Mouse (Mus musculus) liver, embryonic 11.5 days (tissue): Measurements from ENCODE around the gene Ssna1. TPM values are rescaled to one million over a fixed set of nuclear protein-coding genes. Genes with fewer than 3 reads are reported as not detected.
A peak's percentile ranks its signal among the peaks of the same experiment; 100 is the strongest.

Experiments used
- ATAC-seq: fragments of 200-750 bp; cut with Nextera tagmentation; replicated peaks from 2 replicates; pipeline ENCODE4 v1.8.0; 2017; ENCODE audit warnings: moderate number of reproducible peaks, mild to moderate bottlenecking, moderate TSS enrichment, moderate library complexity; ENCODE audit not compliant: low FRiP score
- DNase-seq: peaks from one replicate; pipeline ENCODE4 v3.0.0-alpha.2; 2017; ENCODE audit warnings: low spot score
- H3K27ac ChIP-seq: fragments of 300-500 bp; sonication (generic); 2 replicates; pipeline ENCODE4 v1.5.1; 2014; ENCODE audit warnings: mild to moderate bottlenecking, low read depth, low read length, control low read depth
- H3K27me3 ChIP-seq: fragments of 300-500 bp; sonication (generic); replicated peaks from 2 replicates; pipeline ENCODE4 v1.6.1; 2014; ENCODE audit warnings: low read length, mixed read lengths; ENCODE audit not compliant: control insufficient read depth, insufficient read depth
- H3K36me3 ChIP-seq: fragments of 300-500 bp; sonication (generic); 2 replicates; pipeline ENCODE4 v1.6.1; 2014; ENCODE audit warnings: mild to moderate bottlenecking, low read length, moderate library complexity, mixed read lengths; ENCODE audit not compliant: control insufficient read depth, insufficient read depth
- H3K4me1 ChIP-seq: fragments of 300-500 bp; sonication (generic); replicated peaks from 2 replicates; pipeline ENCODE4 v1.6.1; 2014; ENCODE audit warnings: low read length, mixed read lengths; ENCODE audit not compliant: control insufficient read depth, insufficient read depth
- H3K4me2 ChIP-seq: fragments of 300-500 bp; sonication (generic); 2 replicates; pipeline ENCODE4 v1.6.1; 2014; ENCODE audit warnings: mild to moderate bottlenecking, control low read depth, moderate library complexity
- H3K4me3 ChIP-seq: fragments of 300-500 bp; sonication (generic); 2 replicates; pipeline ENCODE4 v1.5.1; 2014; ENCODE audit warnings: low read depth, low read length, control low read depth
- H3K9ac ChIP-seq: fragments of 300-500 bp; sonication (generic); 2 replicates; pipeline ENCODE4 v1.6.1; 2014; ENCODE audit warnings: low read depth, low read length, control low read depth
- H3K9me3 ChIP-seq: fragments of 300-500 bp; sonication (generic); 2 replicates; pipeline ENCODE4 v1.6.1; 2016; ENCODE audit warnings: low read length, inconsistent platforms, mixed read lengths; ENCODE audit not compliant: control insufficient read depth
- WGBS: fragments of 180-500 bp; shearing (Covaris S2); extraction: QIAGEN DNeasy Blood & Tissue Kit; methylation state at CpG from one replicate; pipeline ENCODE4 v1.1.7; 2014; 5-methylcytosine and 5-hydroxymethylcytosine counted together
- polyA plus RNA-seq: library from polyadenylated mRNA; unstranded; fragments of >200 nt; fragmentation: Nextera tagmentation; extraction: Ambion mirVana; gene quantifications from 2 replicates; pipeline ENCODE4 v1.2.1, GENCODE M21; 2014

Ssna1 gene
- polyA plus RNA-seq, 1 experiment from 2014 or later, result 237 TPM

DNA sequence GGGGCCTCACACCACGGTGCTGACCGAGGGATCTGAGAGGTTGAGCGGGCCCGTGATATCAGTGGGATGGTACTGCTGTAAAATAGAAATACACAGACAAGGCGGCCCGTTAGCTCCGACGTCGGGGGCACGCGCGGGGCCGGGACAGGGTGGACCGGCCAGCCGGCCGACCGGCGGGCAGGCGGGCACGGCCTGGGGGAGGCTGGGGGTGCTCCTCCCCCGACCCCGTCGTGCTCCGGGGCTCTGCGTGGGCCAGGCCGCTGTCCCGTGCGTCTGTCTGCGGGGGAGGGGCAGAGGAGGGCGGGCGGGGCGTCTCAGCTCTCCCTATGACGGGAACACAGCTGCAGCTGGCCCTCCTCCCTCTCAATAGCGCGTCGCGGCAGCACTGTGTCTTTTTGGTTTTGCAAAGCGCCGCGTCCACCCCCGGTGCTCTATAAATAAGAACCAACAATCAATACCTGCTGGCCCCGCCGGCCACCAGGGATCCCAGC, 19.9 kb upstream of the Ssna1 start:
- ATAC-seq, result no peak
- DNase-seq, result no peak
- Histone ChIP-seq H3K4me3 (peak overlapping the region; percentile 35), H3K9ac (no peak overlapping the region), H3K36me3 (no peaks in the 10 kb centered on the region), H3K4me2 (peak overlapping the region; percentile 57), H3K4me1 (peaks cover 18% of the 10 kb centered on the region), H3K27me3 (peaks cover 89% of the 10 kb centered on the region), H3K9me3 (no peaks in the 10 kb centered on the region), H3K27ac (no peak overlapping the region)
- WGBS, result 11% methylated on average over 39 of the region's 43 CpGs

DNA sequence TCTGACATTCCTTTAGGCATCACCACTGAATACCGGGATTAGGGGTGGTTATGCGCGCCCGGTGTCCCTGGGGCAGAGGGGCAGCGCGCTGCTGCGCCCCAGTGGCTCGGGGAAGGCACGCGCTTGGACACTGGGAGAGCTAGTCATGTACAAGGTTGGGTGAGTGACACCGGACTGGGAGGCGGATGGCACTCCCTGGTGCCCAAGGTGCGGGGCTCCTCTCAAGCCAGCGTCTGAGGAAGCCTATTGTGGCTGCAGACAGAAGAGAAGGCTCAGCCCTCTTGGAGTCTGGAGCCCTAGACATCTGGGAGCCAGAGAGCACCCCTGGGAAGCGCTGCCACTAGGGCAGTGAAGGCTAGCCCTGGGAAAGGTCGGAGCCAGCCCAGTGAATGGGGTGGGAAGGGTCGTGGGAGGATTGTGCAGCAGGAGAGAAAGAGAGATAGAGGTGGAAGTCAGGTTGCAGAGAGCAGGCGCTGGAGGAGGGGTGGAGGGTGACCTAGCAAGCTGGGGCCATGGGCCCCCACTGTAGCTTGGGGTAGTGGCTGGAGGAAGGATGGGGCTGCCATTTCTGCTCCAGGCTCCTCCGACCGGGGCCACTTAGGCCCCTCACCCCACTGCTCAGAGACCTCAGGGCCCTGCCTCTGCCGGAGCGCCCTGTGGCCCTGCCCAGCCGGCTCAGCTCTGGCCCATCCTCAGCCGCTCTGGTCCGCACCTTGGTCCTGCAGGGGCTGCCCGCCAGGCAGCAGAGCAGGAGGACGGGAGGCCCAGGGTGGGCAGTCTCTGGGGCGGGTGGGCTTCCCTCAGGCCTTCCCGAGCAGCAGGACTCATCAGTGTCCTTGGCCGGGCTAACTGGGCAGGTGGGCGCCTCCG, 19.2 kb upstream of the Ssna1 start:
- Histone ChIP-seq H3K27ac (no peak overlapping the region), H3K27me3 (peaks cover 85% of the 10 kb centered on the region), H3K9ac (no peak overlapping the region), H3K4me1 (peaks cover 23% of the 10 kb centered on the region), H3K4me3 (peak overlapping the region; percentile 35; the same call in 1 of the 2 replicates), H3K4me2 (peak overlapping the region; percentile 57), H3K36me3 (no peaks in the 10 kb centered on the region), H3K9me3 (no peaks in the 10 kb centered on the region)
- DNase-seq, result no peak
- no peak for ATAC-seq
- WGBS, result 13% methylated on average over 32 of the region's 32 CpGs

DNA sequence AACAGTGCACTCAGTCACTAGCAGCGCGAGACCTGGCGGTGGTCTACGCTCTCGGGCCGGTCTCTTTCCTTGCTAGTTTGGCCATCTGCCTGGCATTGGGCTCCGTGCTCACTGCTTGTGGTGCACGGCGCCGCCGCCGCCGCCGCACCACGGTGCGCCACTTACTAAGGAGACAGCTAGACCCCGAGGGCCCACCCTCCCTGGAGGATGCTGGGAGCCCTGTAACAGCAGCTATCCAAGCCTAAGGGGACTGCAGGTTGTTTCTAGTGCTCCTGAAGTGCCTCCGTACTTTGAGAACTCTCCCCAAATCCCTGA, 18.5 kb upstream of the Ssna1 start:
- 2% methylated on average over 18 of the region's 18 CpGs for WGBS
- Histone ChIP-seq H3K9me3 (no peaks in the 10 kb centered on the region), H3K9ac (no peak overlapping the region), H3K27ac (no peak overlapping the region), H3K4me1 (peaks cover 28% of the 10 kb centered on the region), H3K4me2 (0 out of 2 replicates have a peak overlapping the region, but pooled peaks have one; percentile 14), H3K36me3 (no peaks in the 10 kb centered on the region), H3K27me3 (peaks cover 79% of the 10 kb centered on the region), H3K4me3 (peak overlapping the region; percentile 20; the same call in 1 of the 2 replicates)
- DNase-seq, result no peak
- ATAC-seq, result no peak

DNA sequence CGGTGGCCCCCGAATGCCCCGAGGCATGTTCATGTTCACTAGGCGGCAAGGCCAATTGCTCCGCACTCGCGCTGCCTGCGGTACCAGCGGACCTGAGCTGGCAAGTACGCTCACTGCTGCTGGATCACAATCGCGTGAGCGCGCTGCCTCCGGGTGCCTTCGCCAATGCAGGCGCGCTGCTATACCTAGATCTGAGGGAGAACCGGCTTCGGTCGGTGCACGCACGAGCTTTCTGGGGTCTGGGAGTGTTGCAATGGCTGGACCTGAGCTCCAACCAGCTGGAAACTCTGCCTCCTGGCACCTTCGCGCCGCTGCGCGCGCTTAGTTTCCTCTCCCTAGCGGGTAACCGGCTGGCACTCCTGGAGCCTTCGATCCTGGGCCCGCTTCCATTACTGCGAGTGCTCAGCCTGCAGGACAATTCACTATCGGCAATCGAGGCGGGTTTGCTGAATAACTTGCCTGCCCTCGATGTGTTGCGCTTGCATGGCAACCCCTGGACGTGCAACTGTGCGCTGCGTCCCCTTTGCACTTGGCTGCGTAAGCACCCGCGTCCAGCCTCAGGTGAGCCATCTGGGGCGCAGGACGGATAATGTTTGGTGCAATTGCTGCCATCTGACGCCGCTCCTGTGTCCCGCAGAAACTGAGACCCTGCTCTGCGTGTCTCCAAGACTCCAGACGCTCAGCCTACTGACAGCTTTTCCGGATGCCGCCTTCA, 18.0 kb upstream of the Ssna1 start:
- 4% methylated on average over 54 of the region's 54 CpGs for WGBS
- Histone ChIP-seq H3K9ac (no peak overlapping the region), H3K27me3 (peaks cover 75% of the 10 kb centered on the region), H3K36me3 (peaks cover 4% of the 10 kb centered on the region; the same call in 1 of the 2 replicates), H3K4me1 (peaks cover 28% of the 10 kb centered on the region), H3K4me3 (peak overlapping the region; percentile 20; the same call in 1 of the 2 replicates), H3K27ac (no peak overlapping the region), H3K9me3 (no peaks in the 10 kb centered on the region), H3K4me2 (peak overlapping the region; percentile 20; the same call in 1 of the 2 replicates)
- DNase-seq (no peak), ATAC-seq (no peak)

DNA sequence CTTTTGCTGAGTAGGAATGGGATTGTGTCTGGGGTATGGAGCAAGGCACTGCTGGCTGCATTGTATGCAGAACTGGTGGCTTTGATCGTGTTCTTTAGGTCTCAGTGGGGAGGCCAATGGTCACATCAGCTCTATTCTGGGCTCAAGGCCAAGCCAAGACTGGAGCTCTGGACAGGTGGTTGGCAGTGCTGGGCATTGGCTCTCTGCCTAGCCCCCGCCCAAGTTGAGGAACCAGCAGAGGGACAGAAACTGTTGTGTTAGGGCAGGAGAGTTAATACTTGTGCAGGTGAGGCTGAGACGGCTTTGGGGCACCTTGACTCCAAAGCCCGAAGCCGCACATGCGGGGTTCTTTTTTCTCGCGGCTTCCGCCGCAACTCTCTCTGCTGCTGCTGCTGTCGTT, 17.4 kb upstream of the Ssna1 start, which contains the start of gene Lrrc26:
Gene Lrrc26 (plus strand): TSS at position 265 of the 400 bp plus-strand sequence.
- Histone ChIP-seq H3K4me1 (peaks cover 28% of the 10 kb centered on the region), H3K27ac (no peak within 1 kb of the TSS), H3K9me3 (no peaks in the 10 kb centered on the region), H3K36me3 (peaks cover 9% of the 10 kb centered on the region), H3K4me3 (peak within 1 kb of the TSS; percentile 20; the same call in 1 of the 2 replicates), H3K27me3 (peaks cover 69% of the 10 kb centered on the region), H3K4me2 (peak within 1 kb of the TSS; percentile 20; the same call in 1 of the 2 replicates), H3K9ac (no peak within 1 kb of the TSS)
- ATAC-seq (no peak), DNase-seq (no peak)
- WGBS, result 13% methylated on average over 11 of the region's 11 CpGs

DNA sequence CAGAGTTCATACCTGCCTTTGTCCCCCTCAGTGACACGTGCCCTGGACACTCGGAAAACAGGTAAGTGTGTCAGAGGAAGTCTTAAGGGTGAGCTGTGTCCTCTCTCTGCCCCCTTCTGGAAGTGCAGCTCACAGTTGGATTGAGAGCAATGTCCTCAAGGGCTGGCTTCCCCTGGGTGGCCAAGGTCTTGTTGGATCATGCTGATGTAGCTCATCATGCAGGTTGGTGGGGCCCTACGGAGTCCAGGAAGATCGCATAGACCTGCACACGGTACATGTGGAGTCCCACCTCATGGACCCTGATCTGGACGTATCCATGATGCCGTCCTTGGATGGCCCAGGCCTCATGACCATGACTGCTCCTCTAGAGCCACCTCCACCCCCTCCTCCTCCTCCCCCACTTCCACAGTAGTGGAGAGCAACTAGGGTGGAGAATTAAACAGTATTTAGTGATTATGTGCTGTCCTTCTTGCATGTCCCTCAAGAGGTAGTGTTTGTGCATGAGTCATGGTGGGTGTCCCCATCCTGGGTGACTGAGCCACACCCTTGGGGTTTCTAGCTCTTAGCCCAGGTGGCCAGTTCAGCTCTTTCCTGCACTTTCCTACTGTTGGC, 16.6 kb upstream of the Ssna1 start:
- no peak overlapping the region for H3K4me3 ChIP-seq
- DNase-seq, result no peak
- no peak overlapping the region for H3K4me2 ChIP-seq
- no peak overlapping the region for H3K9ac ChIP-seq
- WGBS, result 74% methylated on average over 7 of the region's 7 CpGs
- no peak for ATAC-seq
- H3K27ac ChIP-seq, result no peak overlapping the region
- peaks cover 28% of the 10 kb centered on the region for H3K4me1 ChIP-seq
- peaks cover 15% of the 10 kb centered on the region for H3K36me3 ChIP-seq
- H3K27me3 ChIP-seq, result peaks cover 62% of the 10 kb centered on the region
- no peaks in the 10 kb centered on the region for H3K9me3 ChIP-seq

DNA sequence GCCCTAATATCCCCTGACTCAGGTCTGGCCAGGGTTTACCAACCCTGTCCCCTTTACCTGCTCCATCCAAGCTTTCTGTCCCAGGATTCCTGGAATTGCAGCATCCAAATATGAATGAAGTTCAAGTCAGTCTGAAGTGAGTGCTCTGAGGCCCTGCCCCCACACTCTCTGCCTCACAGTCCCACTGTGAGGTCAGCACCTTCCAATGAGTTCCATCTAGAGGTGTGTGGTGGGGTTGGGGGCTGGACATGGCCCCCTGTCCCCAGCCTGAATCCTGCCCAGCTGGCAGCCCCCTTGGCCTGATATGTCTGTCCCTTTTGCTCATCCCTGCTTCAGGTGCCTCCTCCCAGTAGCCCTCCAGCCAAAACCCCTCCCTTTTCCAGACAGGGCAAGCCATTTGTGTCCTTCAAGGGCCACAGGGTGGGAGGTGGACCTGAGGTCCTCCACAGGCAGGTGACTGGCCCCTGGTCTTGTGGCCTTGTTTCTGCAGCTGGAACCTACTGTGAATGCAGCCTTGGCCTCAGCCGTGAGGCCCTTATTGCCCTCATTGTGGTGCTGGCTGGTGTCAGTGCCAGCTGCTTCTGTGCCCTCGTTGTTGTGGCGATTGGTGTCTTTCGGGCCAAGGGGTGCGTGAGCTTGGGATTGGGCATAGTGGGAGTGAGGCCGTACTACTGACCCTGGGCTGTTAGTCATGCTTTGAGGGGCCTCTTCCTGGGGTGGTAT, 15.8 kb upstream of the Ssna1 start, which contains the start of gene Tmem210:
Gene Tmem210 (plus strand): TSS at position 219 of the 723 bp plus-strand sequence.
- 81% methylated on average over 6 of the region's 6 CpGs for WGBS
- Histone ChIP-seq H3K4me3 (no peak within 1 kb of the TSS), H3K27me3 (peaks cover 55% of the 10 kb centered on the region), H3K36me3 (peaks cover 19% of the 10 kb centered on the region), H3K9me3 (no peaks in the 10 kb centered on the region), H3K27ac (no peak within 1 kb of the TSS), H3K4me1 (peaks cover 28% of the 10 kb centered on the region), H3K4me2 (no peak within 1 kb of the TSS), H3K9ac (no peak within 1 kb of the TSS)
- DNase-seq (no peak), ATAC-seq (no peak)
